Mouse (Mus musculus): ENCODE results near the gene Lrrc23. TPM values are rescaled to one million over a fixed set of nuclear protein-coding genes. Genes with fewer than 3 reads are reported as not detected.

Lrrc23 gene
- total and polyA plus RNA-seq, 3 experiments, result 0.11 TPM; not detected in 2

DNA sequence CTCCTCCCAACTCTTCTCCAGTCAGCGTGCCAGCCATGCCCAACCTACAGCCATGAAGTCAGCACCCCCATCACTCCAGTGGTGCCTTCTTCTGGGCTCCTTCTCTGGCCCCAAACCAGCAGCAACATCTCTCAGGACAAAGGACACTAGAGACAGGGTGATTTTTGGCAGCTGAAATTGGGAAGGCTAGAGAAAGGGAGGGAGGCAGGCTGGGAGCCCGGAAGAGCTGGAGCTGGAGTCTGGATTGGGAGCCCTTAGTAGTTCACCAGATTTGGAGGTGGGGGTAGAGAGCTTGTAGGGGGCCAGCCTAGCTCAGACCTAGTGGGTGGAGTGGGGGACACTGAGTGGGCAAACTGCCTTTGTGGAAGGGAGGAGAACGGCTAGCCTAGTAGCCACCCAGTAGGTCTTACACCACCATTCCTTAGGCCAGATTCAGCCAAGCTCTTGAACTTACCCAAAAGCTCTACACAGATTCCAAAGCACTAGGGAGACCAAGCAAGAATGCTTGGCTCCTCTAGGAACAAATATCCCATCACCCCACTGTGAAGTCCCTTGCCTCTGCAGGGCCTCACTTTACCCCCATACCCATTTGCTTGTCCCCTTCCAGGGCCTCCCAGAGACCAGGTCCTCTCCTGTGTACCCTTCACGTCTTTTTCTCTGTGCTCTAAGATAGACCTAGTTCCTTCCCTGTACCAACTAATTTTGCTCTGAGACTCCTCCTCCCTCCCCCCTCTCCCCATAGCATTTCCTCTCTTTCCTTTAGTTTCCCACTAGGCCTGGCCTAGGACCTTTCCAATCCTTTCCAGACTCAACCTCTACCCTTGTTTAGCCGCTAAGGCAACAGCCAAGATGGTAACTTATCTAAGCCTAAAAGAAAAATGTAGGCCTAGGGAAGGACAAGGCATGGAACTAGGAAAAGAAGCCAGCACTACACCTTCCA is 21.3 kb downstream of the Lrrc23 start:
- H3K36me3 ChIP-seq (replicated peaks), result no peaks in the 10 kb centered on the region
- no peaks in the 10 kb centered on the region for H3K9me3 ChIP-seq (replicated peaks)
- H3K27me3 ChIP-seq (ENCODE audit: insufficient read depth, low read length), result peaks cover 64% of the 10 kb centered on the region
- H3K4me1 ChIP-seq (ENCODE audit: insufficient read depth, low read depth, low read length), result peaks cover 38% of the 10 kb centered on the region
- TF ChIP-seq GATA2 (IDR thresholded peaks at IDR 0.05; ENCODE audit: borderline replicate concordance, low read depth, low read length) (no peak), CTCF (IDR thresholded peaks at IDR 0.05; ENCODE audit: low read depth, low read length) (no peak), GATA1 (IDR thresholded peaks at IDR 0.05; ENCODE audit: borderline replicate concordance, low read length) (no peak), POLR2AphosphoS5 (IDR thresholded peaks at IDR 0.05; ENCODE audit: insufficient replicate concordance, low read depth, low read length) (no peak), TAL1 (conservative IDR thresholded peaks at IDR 0.05; ENCODE audit: low read depth, low read length) (no peak)
- H3K4me3 ChIP-seq (ENCODE audit: low read depth, low read length), result no peak overlapping the region
- DNase-seq (ENCODE audit: low spot score) (no peak), ATAC-seq (ENCODE audit: extremely low read depth, insufficient number of reproducible peaks, low FRiP score, poor library complexity, severe bottlenecking) (no peak)

DNA sequence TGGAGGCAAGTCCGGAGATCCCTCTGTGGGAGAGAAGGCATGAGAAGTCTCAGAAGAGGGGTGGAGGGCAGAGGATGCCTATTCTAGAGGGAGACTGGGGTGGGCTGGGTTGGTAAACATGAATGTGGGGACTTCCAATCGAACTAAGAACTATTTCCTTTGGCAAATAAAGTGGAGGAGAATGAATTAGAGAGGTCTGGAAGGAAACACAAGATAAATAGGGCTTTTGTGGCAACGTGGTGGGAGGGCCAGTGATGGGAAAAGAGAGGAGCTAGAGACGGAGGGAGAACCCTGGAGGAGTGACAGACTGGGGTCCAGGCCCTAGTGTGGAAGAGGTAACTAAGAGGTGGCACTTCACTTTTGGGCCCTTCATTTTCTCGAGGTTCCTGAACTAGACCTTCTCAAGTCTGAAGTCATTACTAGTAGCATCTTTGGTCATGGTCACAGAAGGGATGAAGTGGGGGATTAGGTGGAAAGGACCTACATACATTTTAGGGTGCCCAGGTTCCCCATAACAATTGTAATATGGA is 22.1 kb downstream of the Lrrc23 start:
- no peak for DNase-seq (ENCODE audit: low spot score)
- peaks cover 57% of the 10 kb centered on the region for H3K27me3 ChIP-seq (ENCODE audit: insufficient read depth, low read length)
- H3K36me3 ChIP-seq (replicated peaks), result no peaks in the 10 kb centered on the region
- TF ChIP-seq TAL1 (conservative IDR thresholded peaks at IDR 0.05; ENCODE audit: low read depth, low read length) (no peak), POLR2AphosphoS5 (IDR thresholded peaks at IDR 0.05; ENCODE audit: insufficient replicate concordance, low read depth, low read length) (no peak), CTCF (IDR thresholded peaks at IDR 0.05; ENCODE audit: low read depth, low read length) (no peak), GATA1 (IDR thresholded peaks at IDR 0.05; ENCODE audit: borderline replicate concordance, low read length) (no peak), GATA2 (IDR thresholded peaks at IDR 0.05; ENCODE audit: borderline replicate concordance, low read depth, low read length) (no peak)
- no peak for ATAC-seq (ENCODE audit: extremely low read depth, insufficient number of reproducible peaks, low FRiP score, poor library complexity, severe bottlenecking)
- no peak overlapping the region for H3K4me3 ChIP-seq (ENCODE audit: low read depth, low read length)
- H3K9me3 ChIP-seq (replicated peaks), result no peaks in the 10 kb centered on the region
- H3K4me1 ChIP-seq (ENCODE audit: insufficient read depth, low read depth, low read length), result peaks cover 38% of the 10 kb centered on the region

DNA sequence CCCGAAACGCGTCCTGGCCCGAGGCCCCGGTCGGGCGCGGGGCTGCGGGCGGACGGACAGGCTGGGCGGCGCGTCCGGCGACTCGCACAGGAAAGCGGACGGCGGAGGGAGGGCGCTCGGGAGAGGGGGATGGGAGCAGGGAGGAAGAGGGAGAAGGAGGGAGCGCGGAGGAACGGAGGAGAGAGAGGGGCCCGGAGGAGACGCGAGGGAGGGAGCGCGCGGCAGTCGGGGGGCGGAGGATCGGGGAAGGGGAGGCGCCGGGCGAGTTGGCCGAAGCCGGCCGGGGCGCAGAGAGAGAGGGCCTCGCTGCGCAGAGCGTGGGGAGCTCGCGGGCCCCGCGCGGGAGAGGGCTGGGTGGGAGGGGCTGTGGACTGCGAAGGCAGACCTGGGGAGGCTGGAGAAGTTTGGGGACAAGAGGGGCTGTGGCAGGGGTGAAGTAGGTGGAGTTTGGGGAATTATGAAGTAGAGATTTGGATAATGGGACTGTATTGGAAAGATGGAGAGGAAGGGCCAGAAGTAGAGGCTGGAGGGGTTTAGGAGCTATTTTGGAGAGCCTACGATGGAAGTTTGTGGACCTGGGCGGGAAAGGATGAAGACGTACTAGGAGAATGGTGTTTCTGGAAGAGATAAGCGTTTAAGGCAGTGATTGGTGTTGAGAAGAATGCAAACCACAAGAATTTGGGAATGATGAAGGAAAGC is 22.7 kb downstream of the Lrrc23 start:
- peak; percentile 40 for ATAC-seq (ENCODE audit: extremely low read depth, insufficient number of reproducible peaks, low FRiP score, poor library complexity, severe bottlenecking)
- H3K27me3 ChIP-seq (ENCODE audit: insufficient read depth, low read length), result peaks cover 60% of the 10 kb centered on the region
- peak; percentile 58 for DNase-seq (ENCODE audit: low spot score)

DNA sequence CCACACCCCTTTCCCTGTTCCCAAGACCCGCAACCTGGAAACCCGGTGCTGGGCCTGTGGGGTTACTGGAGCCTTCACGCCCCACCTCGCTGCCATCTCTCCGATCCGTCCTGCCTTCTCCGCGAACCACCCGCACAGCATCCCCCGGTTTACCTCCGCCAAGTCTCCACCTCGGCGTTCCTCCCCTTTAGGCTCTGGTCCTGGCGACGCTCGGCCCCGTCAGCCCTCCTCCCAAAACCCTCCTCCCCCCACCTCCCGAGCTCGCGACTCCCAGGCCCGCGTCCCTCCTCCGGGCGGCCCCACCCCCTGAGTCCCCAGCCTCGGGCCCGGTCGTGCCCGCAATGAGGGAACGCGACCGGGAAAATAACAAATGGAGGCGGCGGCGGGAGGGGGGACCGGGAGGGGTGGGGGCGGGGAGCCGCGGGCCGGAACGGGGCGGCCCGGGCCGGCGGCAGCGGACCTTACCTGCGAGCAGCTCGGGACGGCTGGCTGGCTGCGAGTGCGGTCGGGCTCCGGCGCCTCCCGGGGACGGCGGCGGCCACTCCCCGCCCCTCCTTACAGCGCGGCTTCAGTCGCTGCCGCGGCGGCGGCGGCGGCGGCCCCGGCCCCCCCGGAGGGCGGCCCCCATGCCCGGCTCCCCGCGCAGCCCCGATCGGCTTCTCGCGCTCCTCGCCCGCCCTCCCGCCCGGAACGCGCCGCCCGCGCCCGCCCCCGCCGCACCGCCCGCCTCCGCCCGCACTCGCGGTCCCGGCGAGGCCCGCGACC is 23.5 kb downstream of the Lrrc23 start, which contains the start of the genes Gm45234 and Atn1:
TSS of gene Gm45234 (minus strand) at position 191 of the 765 bp plus-strand sequence.
TSS of gene Atn1 (minus strand) at position 694 of the 765 bp plus-strand sequence.
- no peaks in the 10 kb centered on the region for H3K9me3 ChIP-seq (replicated peaks)
- DNase-seq (ENCODE audit: low spot score) (peak; percentile 55), ATAC-seq (ENCODE audit: extremely low read depth, insufficient number of reproducible peaks, low FRiP score, poor library complexity, severe bottlenecking) (peak; percentile 31; the same call in 1 of the 2 replicates)
- peaks cover 52% of the 10 kb centered on the region for H3K27me3 ChIP-seq (ENCODE audit: insufficient read depth, low read length)
- no peaks in the 10 kb centered on the region for H3K36me3 ChIP-seq (replicated peaks)
- peaks cover 38% of the 10 kb centered on the region for H3K4me1 ChIP-seq (ENCODE audit: insufficient read depth, low read depth, low read length)
- peak within 1 kb of the TSS; percentile 74 for H3K4me3 ChIP-seq (ENCODE audit: low read depth, low read length)
- TF ChIP-seq POLR2AphosphoS5 (IDR thresholded peaks at IDR 0.05; ENCODE audit: insufficient replicate concordance, low read depth, low read length) (no peak), TAL1 (conservative IDR thresholded peaks at IDR 0.05; ENCODE audit: low read depth, low read length) (no peak), GATA1 (IDR thresholded peaks at IDR 0.05; ENCODE audit: borderline replicate concordance, low read length) (no peak), GATA2 (IDR thresholded peaks at IDR 0.05; ENCODE audit: borderline replicate concordance, low read depth, low read length) (no peak), CTCF (IDR thresholded peaks at IDR 0.05; ENCODE audit: low read depth, low read length) (no peak)

More for the DNA sequence above, 22.7 kb downstream of the Lrrc23 start:
- no peak for TF ChIP-seq TAL1 (conservative IDR thresholded peaks at IDR 0.05; ENCODE audit: low read depth, low read length)
- Histone ChIP-seq H3K4me3 (ENCODE audit: low read depth, low read length) (peak overlapping the region; percentile 74), H3K9me3 (replicated peaks) (no peaks in the 10 kb centered on the region), H3K36me3 (replicated peaks) (no peaks in the 10 kb centered on the region), H3K4me1 (ENCODE audit: insufficient read depth, low read depth, low read length) (peaks cover 38% of the 10 kb centered on the region)

DNA sequence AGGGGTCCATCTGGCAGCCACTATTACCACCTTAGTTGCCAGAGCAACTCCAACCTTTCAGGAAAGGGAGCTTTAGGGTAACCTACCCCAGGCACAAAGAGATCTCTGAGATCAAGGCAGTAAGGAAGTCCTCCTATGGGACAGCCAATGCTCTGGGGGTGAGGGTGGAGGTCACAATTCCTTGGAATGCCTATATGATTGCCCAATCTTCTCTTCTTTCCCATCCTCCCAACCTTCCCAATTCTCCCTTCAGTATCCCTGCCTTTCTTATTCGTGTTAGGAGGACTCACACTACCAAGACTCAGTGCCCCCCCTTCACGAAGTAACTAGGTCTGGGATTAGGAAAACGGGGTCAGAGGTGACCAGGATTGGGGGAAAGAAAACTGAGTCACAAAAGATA is 24.2 kb downstream of the Lrrc23 start:
- Histone ChIP-seq H3K27me3 (ENCODE audit: insufficient read depth, low read length) (peaks cover 47% of the 10 kb centered on the region), H3K4me1 (ENCODE audit: insufficient read depth, low read depth, low read length) (peaks cover 41% of the 10 kb centered on the region), H3K9me3 (replicated peaks) (no peaks in the 10 kb centered on the region), H3K36me3 (replicated peaks) (no peaks in the 10 kb centered on the region), H3K4me3 (ENCODE audit: low read depth, low read length) (no peak overlapping the region; the same call in 1 of the 2 replicates)
- TF ChIP-seq GATA2 (IDR thresholded peaks at IDR 0.05; ENCODE audit: borderline replicate concordance, low read depth, low read length) (no peak), POLR2AphosphoS5 (IDR thresholded peaks at IDR 0.05; ENCODE audit: insufficient replicate concordance, low read depth, low read length) (no peak), CTCF (IDR thresholded peaks at IDR 0.05; ENCODE audit: low read depth, low read length) (no peak), GATA1 (IDR thresholded peaks at IDR 0.05; ENCODE audit: borderline replicate concordance, low read length) (no peak), TAL1 (conservative IDR thresholded peaks at IDR 0.05; ENCODE audit: low read depth, low read length) (no peak)
- ATAC-seq (ENCODE audit: extremely low read depth, insufficient number of reproducible peaks, low FRiP score, poor library complexity, severe bottlenecking) (no peak), DNase-seq (ENCODE audit: low spot score) (no peak)
